Mouse (Mus musculus) CD4-positive helper T cell, adult 2 months (primary cell): ENCODE measurements around the gene D130043K22Rik.
A peak's percentile ranks its signal among the peaks of the same experiment; 100 is the strongest.

Experiments
- DNase-seq: peaks from one replicate; pipeline ENCODE4 v3.0.0-alpha.2; 2012; ENCODE audit warnings: low read depth, missing footprints, low spot score

Gene D130043K22Rik

GRCm38 (mm10) chr13:24892516-24892915, 47.6 kb downstream of the D130043K22Rik start:
- DNase-seq, result no peak

GRCm38 (mm10) chr13:24893880-24894279, 48.9 kb downstream of the D130043K22Rik start:
- no peak for DNase-seq

- DNase-seq, result no peak
Measured at GRCm38 (mm10) chr13:24901916-24902315, 57.0 kb downstream of the D130043K22Rik start.

- DNase-seq, result no peak
Measured at GRCm38 (mm10) chr13:24903412-24903811, 58.5 kb downstream of the D130043K22Rik start.

GRCm38 (mm10) chr13:24905422-24905821, 60.5 kb downstream of the D130043K22Rik start:
- DNase-seq, result no peak

- no peak for DNase-seq
Measured at GRCm38 (mm10) chr13:24906831-24907570, 62.1 kb downstream of the D130043K22Rik start.

GRCm38 (mm10) chr13:24909112-24909511, 64.2 kb downstream of the D130043K22Rik start:
- DNase-seq, result no peak

GRCm38 (mm10) chr13:24913576-24913975, 68.6 kb downstream of the D130043K22Rik start:
- no peak for DNase-seq

GRCm38 (mm10) chr13:24914915-24915314, 70.0 kb downstream of the D130043K22Rik start:
- DNase-seq, result no peak

GRCm38 (mm10) chr13:24915831-24916230, 70.9 kb downstream of the D130043K22Rik start:
- no peak for DNase-seq

GRCm38 (mm10) chr13:24920333-24920977, 75.5 kb downstream of the D130043K22Rik start:
- DNase-seq, result peak; percentile 76

- DNase-seq, result peak; percentile 65
Measured at GRCm38 (mm10) chr13:24921281-24921680, 76.3 kb downstream of the D130043K22Rik start.

- no peak for DNase-seq
Measured at GRCm38 (mm10) chr13:24923991-24924390, 79.1 kb downstream of the D130043K22Rik start.

GRCm38 (mm10) chr13:24930591-24930990, 85.7 kb downstream of the D130043K22Rik start:
- no peak for DNase-seq

GRCm38 (mm10) chr13:24933199-24933598, 88.3 kb downstream of the D130043K22Rik start:
- no peak for DNase-seq

GRCm38 (mm10) chr13:24936772-24937107, 91.8 kb downstream of the D130043K22Rik start:
- DNase-seq, result no peak

GRCm38 (mm10) chr13:24937108-24937838, 92.3 kb downstream of the D130043K22Rik start, which contains the start of gene Aldh5a1:
Gene Aldh5a1, minus strand, starts transcription at chr13:24937661.
- DNase-seq, result peak; percentile 66

- no peak for DNase-seq
Measured at GRCm38 (mm10) chr13:24937839-24938166, 92.9 kb downstream of the D130043K22Rik start.

- DNase-seq, result peak; percentile 61
Measured at GRCm38 (mm10) chr13:24938683-24939082, 93.7 kb downstream of the D130043K22Rik start.

- DNase-seq, result no peak
Measured at GRCm38 (mm10) chr13:24939472-24939871, 94.5 kb downstream of the D130043K22Rik start.

- no peak for DNase-seq
Measured at GRCm38 (mm10) chr13:24942512-24943282, 97.8 kb downstream of the D130043K22Rik start, which contains the start of gene Gpld1. Gene Gpld1, plus strand, starts transcription at chr13:24943152.

- DNase-seq, result no peak
Measured at GRCm38 (mm10) chr13:24943303-24943702, 98.4 kb downstream of the D130043K22Rik start.
